In genomic region chr14:14984710-14985647, GRCm38 (mm10) we compare ENCODE assay signal across 9 mouse cellular contexts.
DNase-seq lines count a peak whose midpoint lies in the region; ATAC-seq and TF ChIP-seq lines count a peak whose summit lies in the region.
"Had no signal": no experiment of that assay in that cellular context is flagged by ENCODE, and none has a peak within 500 bp of the region (broad histone marks: within the 10 kb centered on the region; RNA-seq: fewer than 3 reads in every experiment).

No protein-coding gene starts in this region.

- H3K36me3 ChIP-seq in forebrain, embryonic 11.5 days (ENCODE audit: control insufficient read depth, insufficient read depth, low read length): no peaks in the 10 kb centered on the region
- H3K36me3 ChIP-seq: embryonic facial prominence, embryonic 15.5 days had no signal

- peak; percentile 92 for DNase-seq in brain, embryonic 14.5 days (ENCODE audit: low read depth)
- peak; percentile 90 for DNase-seq in forebrain, embryonic 11.5 days (ENCODE audit: low spot score)
- DNase-seq in heart, postnatal 14 days: peak; percentile 65 to 79
- peak; percentile 42 to 83 for DNase-seq in kidney, postnatal 36 days
- peak; percentile 17 for DNase-seq in lung, adult 2 months
- DNase-seq in testis, postnatal 14 days (ENCODE audit: low spot score): peak; percentile 18

- no peaks in the 10 kb centered on the region for H3K9me3 ChIP-seq in forebrain, embryonic 11.5 days (ENCODE audit: control insufficient read depth, low read length)
- H3K9me3 ChIP-seq: embryonic facial prominence, embryonic 15.5 days had no signal

- no peaks in the 10 kb centered on the region for H3K4me1 ChIP-seq in forebrain, embryonic 11.5 days (replicated peaks; ENCODE audit: control insufficient read depth, insufficient read depth, low read length)
- no peaks in the 10 kb centered on the region for H3K4me1 ChIP-seq in lung, adult 2 months (ENCODE audit: control insufficient read depth, insufficient read depth, low read length)
- H3K4me1 ChIP-seq in olfactory bulb, adult 2 months (ENCODE audit: control insufficient read depth, insufficient read depth, low read length): no peaks in the 10 kb centered on the region
- H3K4me1 ChIP-seq: embryonic facial prominence, embryonic 15.5 days had no signal

- H3K27me3 ChIP-seq in forebrain, embryonic 11.5 days (ENCODE audit: control insufficient read depth, insufficient read depth, low read length): no peaks in the 10 kb centered on the region
- H3K27me3 ChIP-seq: embryonic facial prominence, embryonic 15.5 days had no signal

- peak; percentile 93 for TF ChIP-seq CTCF in brain, embryonic 14.5 days (IDR thresholded peaks at IDR 0.05; ENCODE audit: borderline replicate concordance, extremely low read depth, insufficient read depth, insufficient read length)
- TF ChIP-seq CTCF in lung, adult 2 months (IDR thresholded peaks at IDR 0.05; ENCODE audit: insufficient read depth, low read length): peak; percentile 93
- peak; percentile 73 for TF ChIP-seq CTCF in olfactory bulb, adult 2 months (IDR thresholded peaks at IDR 0.05; ENCODE audit: insufficient read depth, low read depth, low read length)

- no peak for TF ChIP-seq POLR2A in brain, embryonic 14.5 days (IDR thresholded peaks at IDR 0.05; ENCODE audit: borderline replicate concordance, extremely low read depth, insufficient read depth, insufficient read length, poor library complexity, severe bottlenecking)
- no peak for TF ChIP-seq POLR2A in lung, adult 2 months (IDR thresholded peaks at IDR 0.05; ENCODE audit: borderline replicate concordance, extremely low read depth, low read depth, low read length)
- no peak for TF ChIP-seq POLR2A in olfactory bulb, adult 2 months (IDR thresholded peaks at IDR 0.05; ENCODE audit: insufficient read depth, low read depth, low read length)

- ATAC-seq in CD4-positive, CD25-positive, alpha-beta regulatory T cell, adult 4 months: peak; percentile 85
- ATAC-seq in forebrain, embryonic 11.5 days (replicated peaks; ENCODE audit: low FRiP score): peak; percentile 91

- H3K4me3 ChIP-seq in forebrain, embryonic 11.5 days (ENCODE audit: low read depth, low read length): no peak overlapping the region
- no peak overlapping the region for H3K4me3 ChIP-seq in lung, adult 2 months (replicated peaks; ENCODE audit: extremely low read depth, low read depth, low read length)
- H3K4me3 ChIP-seq in olfactory bulb, adult 2 months (ENCODE audit: insufficient read depth, low read depth, low read length): no peak overlapping the region
- H3K4me3 ChIP-seq: embryonic facial prominence, embryonic 15.5 days had no signal

- WGBS in forebrain, embryonic 11.5 days: 48% methylated on average over 11 of the region's 11 CpGs
- WGBS in lung, adult 2 months: 39% methylated on average over 11 of the region's 11 CpGs
- 48% methylated on average over 11 of the region's 11 CpGs for WGBS in olfactory bulb, adult 2 months

- intact Hi-C loops in heart, postnatal 14 days (cut with DNase I): loop anchor here (2.0 to 10.0 kb wide), 2 partner anchors 120 to 500 kb away; no protein-coding TSS in a partner anchor

- H3K9ac ChIP-seq in forebrain, embryonic 11.5 days (ENCODE audit: low read length): no peak overlapping the region
- H3K9ac ChIP-seq: embryonic facial prominence, embryonic 15.5 days had no signal

- H3K4me2 ChIP-seq in forebrain, embryonic 11.5 days (ENCODE audit: low read depth, low read length, severe bottlenecking): no peak overlapping the region
- H3K4me2 ChIP-seq: embryonic facial prominence, embryonic 15.5 days had no signal

- H3K27ac ChIP-seq in forebrain, embryonic 11.5 days (ENCODE audit: low read depth, low read length): no peak overlapping the region
- no peak overlapping the region for H3K27ac ChIP-seq in olfactory bulb, adult 2 months (ENCODE audit: insufficient read depth, low read depth, low read length)
- H3K27ac ChIP-seq: embryonic facial prominence, embryonic 15.5 days had no signal

Comparison
In these comparisons a context has a peak if more than half of its experiments do, and no peak if none do; other contexts are left out.
1. DNase-seq: peak in every context shown above with its lines; median percentile 92 in brain, embryonic 14.5 days; 90 in forebrain, embryonic 11.5 days; 72 in heart, postnatal 14 days; 62 in kidney, postnatal 36 days; 18 in testis, postnatal 14 days; 17 in lung, adult 2 months.